Mouse (Mus musculus) liver, postnatal 0 days (tissue): ENCODE results near the gene Arhgef3. TPM values are rescaled to one million over a fixed set of nuclear protein-coding genes. Genes with fewer than 3 reads are reported as not detected.

Source experiments
- ATAC-seq: fragments of 200-750 bp; cut with Nextera tagmentation; 2 replicates; pipeline ENCODE4 v1.8.0; 2017; ENCODE audit warnings: mild to moderate bottlenecking, moderate library complexity
- DNase-seq: peaks from one replicate; pipeline ENCODE4 v3.0.0-alpha.2; 2016
- H3K27ac ChIP-seq: fragments of 300-500 bp; sonication (generic); 2 replicates; pipeline ENCODE4 v1.5.1; 2014; ENCODE audit warnings: antibody characterized with exemption, moderate library complexity, mild to moderate bottlenecking, low read depth
- H3K27me3 ChIP-seq: fragments of 300-500 bp; sonication (generic); 2 replicates; pipeline ENCODE4 v1.6.1; 2014; ENCODE audit warnings: low read length, control low read depth, mixed read lengths; ENCODE audit not compliant: insufficient read depth
- H3K36me3 ChIP-seq: fragments of 300-500 bp; sonication (generic); replicated peaks from 2 replicates; pipeline ENCODE4 v1.6.1; 2014; ENCODE audit warnings: mild to moderate bottlenecking, control low read depth, low read length, moderate library complexity, mixed read lengths; ENCODE audit not compliant: insufficient read depth
- H3K4me1 ChIP-seq: fragments of 300-500 bp; sonication (generic); 2 replicates; pipeline ENCODE4 v1.6.1; 2014; ENCODE audit warnings: antibody characterized with exemption, mild to moderate bottlenecking, control low read depth; ENCODE audit not compliant: insufficient read depth
- H3K4me2 ChIP-seq: fragments of 300-500 bp; sonication (generic); 2 replicates; pipeline ENCODE4 v1.6.1; 2014; ENCODE audit warnings: low read depth, mild to moderate bottlenecking, low read length, moderate library complexity, mixed read lengths
- H3K4me3 ChIP-seq: fragments of 300-500 bp; sonication (generic); 2 replicates; pipeline ENCODE4 v1.5.1; 2014; ENCODE audit warnings: low read depth, low read length
- H3K9ac ChIP-seq: fragments of 300-500 bp; sonication (generic); replicated peaks from 2 replicates; pipeline ENCODE4 v1.6.1; 2014; ENCODE audit warnings: mild to moderate bottlenecking, moderate library complexity
- H3K9me3 ChIP-seq: fragments of 300-500 bp; sonication (generic); 2 replicates; pipeline ENCODE4 v1.6.1; 2016; ENCODE audit warnings: mild to moderate bottlenecking, control low read depth, low read length, mixed read lengths
- CTCF ChIP-seq: sonication (generic); IDR thresholded peaks from 2 replicates; pipeline ENCODE4 v1.5.1; 2016; ENCODE audit warnings: antibody characterized with exemption, low read depth
- EP300 ChIP-seq: IDR thresholded peaks from 2 replicates; pipeline ENCODE4 v1.6.1; 2016; ENCODE audit warnings: antibody characterized with exemption, low read depth, mild to moderate bottlenecking
- WGBS: fragments of 180-500 bp; shearing (Covaris S2); extraction: QIAGEN DNeasy Blood & Tissue Kit; methylation state at CpG from one replicate; pipeline ENCODE4 v1.1.7; 2014; ENCODE audit not compliant: insufficient replicate concordance; 5-methylcytosine and 5-hydroxymethylcytosine counted together
- polyA plus RNA-seq: library from polyadenylated mRNA; unstranded; fragments of >200 nt; fragmentation: Nextera tagmentation; extraction: Ambion mirVana; gene quantifications from 2 replicates; pipeline ENCODE4 v1.2.1, GENCODE M21; 2015

Gene Arhgef3
- polyA plus RNA-seq, 1 experiment from 2014 or later = 11.4 TPM

DNA sequence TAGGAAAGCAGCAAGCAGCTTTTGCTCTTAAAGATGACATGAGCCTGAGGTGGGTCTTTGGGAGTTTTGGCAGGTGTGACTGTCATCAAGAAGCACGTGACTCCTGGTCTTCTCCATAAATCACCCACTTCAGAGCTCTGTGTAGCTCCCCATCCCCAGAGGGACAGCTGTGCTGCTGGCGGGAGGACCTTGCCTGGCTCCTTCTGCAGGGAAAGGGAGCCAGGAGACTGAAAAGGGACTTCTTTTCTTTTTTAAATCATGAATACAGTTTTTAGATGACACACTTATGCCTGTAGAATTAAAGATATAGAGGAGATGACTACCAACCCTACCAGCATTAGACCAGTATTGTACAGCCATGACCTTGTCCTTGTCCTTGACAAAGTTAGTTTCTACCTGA lies 113.6 kb downstream of the Arhgef3 start:
- ATAC-seq (no peak), DNase-seq (no peak)
- no peak overlapping the region for H3K4me3 ChIP-seq
- no peaks in the 10 kb centered on the region for H3K36me3 ChIP-seq
- no peak overlapping the region for H3K9ac ChIP-seq
- no peaks in the 10 kb centered on the region for H3K9me3 ChIP-seq
- WGBS = 61% methylated on average over 2 of the region's 2 CpGs
- no peak overlapping the region for H3K27ac ChIP-seq
- H3K4me2 ChIP-seq = no peak overlapping the region
- TF ChIP-seq EP300 (no peak), CTCF (no peak)
- H3K4me1 ChIP-seq = peaks cover 14% of the 10 kb centered on the region
- no peaks in the 10 kb centered on the region for H3K27me3 ChIP-seq

DNA sequence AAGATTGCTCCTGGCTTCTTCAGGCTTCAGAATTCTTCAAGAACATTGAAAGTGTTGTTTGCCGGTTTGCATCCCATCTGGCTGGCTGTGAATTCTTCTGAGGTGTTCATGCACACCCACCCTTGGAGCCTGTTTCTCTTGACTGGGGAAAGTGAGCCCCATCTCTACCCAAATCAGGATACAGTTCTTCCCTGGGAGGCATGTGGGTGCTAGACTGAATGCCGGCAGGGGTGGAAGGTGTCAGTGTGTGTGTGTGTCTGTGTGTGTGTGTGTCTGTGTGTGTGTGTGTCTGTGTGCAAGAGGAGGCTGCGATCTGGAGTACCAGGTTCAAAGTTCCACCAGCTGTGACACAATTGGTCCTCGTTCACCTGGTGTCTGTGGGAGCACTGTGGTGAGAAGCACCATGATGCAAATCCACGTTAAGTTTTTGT lies 114.3 kb downstream of the Arhgef3 start:
- Histone ChIP-seq H3K9ac (no peak overlapping the region), H3K4me3 (no peak overlapping the region), H3K36me3 (no peaks in the 10 kb centered on the region), H3K4me2 (no peak overlapping the region), H3K27me3 (no peaks in the 10 kb centered on the region), H3K9me3 (no peaks in the 10 kb centered on the region), H3K4me1 (peaks cover 14% of the 10 kb centered on the region), H3K27ac (0 out of 2 replicates have a peak overlapping the region, but pooled peaks have one; percentile 82)
- ATAC-seq (no peak), DNase-seq (no peak)
- 54% methylated on average over 5 of the region's 5 CpGs for WGBS
- TF ChIP-seq EP300 = no peak
- no peak for TF ChIP-seq CTCF

DNA sequence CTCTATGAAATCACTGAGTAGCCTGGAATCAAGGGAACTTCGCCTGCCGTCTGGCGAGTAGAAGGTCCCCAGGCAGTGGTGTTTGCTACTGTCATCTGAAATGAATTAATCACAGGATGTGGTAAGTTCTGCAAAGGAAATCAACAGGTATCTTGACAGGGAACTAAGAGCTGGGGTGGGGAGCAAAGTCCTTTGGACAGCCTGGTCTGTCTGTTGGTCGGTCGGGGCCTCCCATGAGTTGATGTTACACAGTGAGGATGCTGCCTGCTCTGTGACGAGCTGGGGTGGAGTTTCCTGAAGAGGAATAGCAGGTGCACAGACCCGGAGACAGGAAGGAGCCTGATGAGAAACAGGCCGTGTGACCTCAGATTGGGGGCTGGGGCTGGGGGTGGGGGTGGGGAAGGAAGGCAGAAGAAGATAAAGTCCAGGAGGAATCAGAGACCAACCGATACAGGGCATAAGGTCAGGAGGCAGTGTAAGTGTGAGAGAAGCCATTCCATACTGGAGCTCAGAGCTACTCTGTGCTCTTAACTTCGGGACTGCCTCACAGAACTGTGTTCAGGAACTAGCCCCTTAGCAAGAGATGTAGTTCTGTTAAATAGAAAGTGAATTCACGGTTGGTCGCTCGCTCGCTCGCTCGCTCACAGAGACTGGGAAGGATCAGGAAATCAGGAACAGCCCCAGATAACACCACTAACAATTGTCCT lies 114.9 kb downstream of the Arhgef3 start:
- DNase-seq = peak; percentile 29
- Histone ChIP-seq H3K36me3 (no peaks in the 10 kb centered on the region), H3K4me3 (no peak overlapping the region), H3K9ac (peak overlapping the region; percentile 16; the same call in 1 of the 2 replicates), H3K4me2 (peak overlapping the region; percentile 49), H3K4me1 (peaks cover 14% of the 10 kb centered on the region), H3K27me3 (no peaks in the 10 kb centered on the region), H3K9me3 (no peaks in the 10 kb centered on the region), H3K27ac (peak overlapping the region; percentile 82)
- ATAC-seq = peak; percentile 56
- TF ChIP-seq CTCF (no peak), EP300 (no peak)
- WGBS = 15% methylated on average over 16 of the region's 16 CpGs

DNA sequence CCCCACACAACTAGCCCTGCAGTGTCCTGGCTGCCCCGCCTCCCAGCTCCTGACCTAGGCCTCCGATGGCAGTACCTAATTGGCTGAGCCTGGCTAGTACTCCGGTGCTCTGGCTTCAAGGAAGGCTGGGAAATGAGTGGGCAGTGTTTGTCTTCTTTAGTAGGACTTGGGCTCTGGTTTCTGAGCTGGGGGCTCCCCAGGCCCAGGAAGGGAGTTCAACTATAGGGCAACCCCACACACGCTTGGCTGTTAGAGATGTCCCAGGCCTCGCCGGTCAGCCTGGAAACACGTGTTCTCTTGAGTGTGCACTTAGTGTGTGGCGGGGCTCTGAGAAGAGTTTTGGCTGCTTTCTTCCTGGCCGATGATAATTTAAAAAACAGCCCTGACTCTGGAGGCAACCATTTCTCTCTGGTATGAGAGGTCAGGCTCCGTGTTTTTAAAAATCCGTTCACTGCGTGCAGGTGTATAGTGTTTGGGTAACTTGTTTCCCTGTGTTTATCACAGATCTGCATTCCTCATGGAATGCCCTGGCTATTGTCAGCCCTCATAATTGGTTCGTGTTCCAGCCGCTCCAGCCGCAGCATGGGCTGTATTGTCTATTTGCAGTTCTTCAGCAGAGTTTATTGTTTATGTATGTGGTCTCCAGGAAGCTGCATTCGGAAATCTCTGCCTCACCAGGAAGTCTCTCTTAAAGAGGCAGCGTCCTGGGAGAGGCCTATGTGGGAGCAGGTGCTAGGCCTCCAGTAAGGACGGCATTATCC lies 115.7 kb downstream of the Arhgef3 start:
- ATAC-seq (peak; percentile 57), DNase-seq (peak; percentile 21)
- Histone ChIP-seq H3K36me3 (no peaks in the 10 kb centered on the region), H3K9me3 (no peaks in the 10 kb centered on the region), H3K27ac (peak overlapping the region; percentile 82), H3K4me1 (peaks cover 14% of the 10 kb centered on the region), H3K27me3 (no peaks in the 10 kb centered on the region), H3K4me2 (peak overlapping the region; percentile 49), H3K4me3 (no peak overlapping the region), H3K9ac (peak overlapping the region; percentile 16; the same call in 1 of the 2 replicates)
- TF ChIP-seq EP300 (no peak), CTCF (no peak)
- 34% methylated on average over 18 of the region's 18 CpGs for WGBS

DNA sequence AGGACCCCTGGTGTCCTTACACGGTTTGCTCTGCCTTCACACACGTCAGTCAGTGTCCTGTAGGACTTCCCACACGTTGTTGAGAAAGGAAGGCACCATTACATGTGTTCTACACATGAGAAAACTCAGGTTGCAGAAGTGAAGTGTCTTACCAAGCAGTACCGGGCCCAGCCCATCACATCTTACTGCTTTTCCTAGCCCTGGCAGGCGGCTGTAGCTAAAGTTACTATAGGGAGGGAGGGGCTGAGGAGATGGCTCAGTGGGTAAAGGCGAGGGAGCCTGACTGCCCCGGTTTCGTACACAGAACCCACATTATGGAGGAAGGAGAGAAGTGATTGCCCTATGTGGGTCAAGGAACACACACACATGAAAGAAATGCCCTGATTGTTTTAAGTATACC lies 116.8 kb downstream of the Arhgef3 start:
- Histone ChIP-seq H3K9ac (0 out of 2 replicates have a peak overlapping the region, but pooled peaks have one; percentile 16), H3K4me1 (peaks cover 14% of the 10 kb centered on the region), H3K9me3 (no peaks in the 10 kb centered on the region), H3K27me3 (no peaks in the 10 kb centered on the region), H3K4me2 (no peak overlapping the region), H3K36me3 (no peaks in the 10 kb centered on the region), H3K4me3 (no peak overlapping the region), H3K27ac (no peak overlapping the region)
- DNase-seq (no peak), ATAC-seq (no peak)
- no peak for TF ChIP-seq CTCF
- no peak for TF ChIP-seq EP300
- 70% methylated on average over 8 of the region's 8 CpGs for WGBS

DNA sequence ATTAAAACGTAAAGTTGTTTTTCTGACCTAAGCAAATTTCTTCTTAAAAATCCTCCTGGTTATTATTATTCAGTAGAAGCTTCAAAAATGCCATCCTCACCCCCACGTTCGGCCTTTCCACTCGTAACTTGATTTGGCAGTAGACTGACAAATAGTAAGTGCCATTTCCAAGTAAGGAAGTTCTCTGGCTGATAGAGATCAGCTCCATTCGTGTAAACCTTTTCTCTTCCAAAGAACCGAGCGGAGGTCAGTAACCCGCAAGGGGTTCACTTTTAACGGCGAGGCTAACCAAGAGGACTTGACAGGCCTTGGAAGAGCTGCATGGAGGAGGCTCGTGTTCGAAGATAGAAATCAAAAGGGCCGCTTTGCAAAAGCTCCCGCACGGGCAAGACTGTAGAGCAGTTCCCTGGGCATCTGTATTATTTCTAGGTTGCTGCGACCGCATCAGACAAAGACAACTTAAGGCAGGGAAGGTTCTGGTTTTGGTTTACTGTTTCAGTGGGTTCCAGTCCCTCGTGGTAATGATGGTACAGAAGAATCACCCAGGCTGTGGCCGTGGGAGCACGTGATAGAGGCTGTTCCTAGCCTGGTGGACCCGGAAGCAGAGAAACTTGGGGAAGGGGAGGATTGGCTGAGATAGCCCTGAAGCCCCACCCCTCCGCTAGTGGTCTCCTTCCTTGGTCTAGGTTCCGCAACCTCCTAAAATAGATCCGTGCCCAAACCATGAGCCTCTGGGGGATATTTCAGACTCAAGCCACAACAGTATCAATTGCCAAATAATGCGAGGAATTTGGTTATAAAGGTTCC lies 117.5 kb downstream of the Arhgef3 start:
- no peak for ATAC-seq
- DNase-seq = no peak
- H3K27me3 ChIP-seq = no peaks in the 10 kb centered on the region
- peaks cover 15% of the 10 kb centered on the region for H3K4me1 ChIP-seq
- H3K4me3 ChIP-seq = no peak overlapping the region
- no peak overlapping the region for H3K4me2 ChIP-seq
- no peaks in the 10 kb centered on the region for H3K36me3 ChIP-seq
- no peak overlapping the region for H3K27ac ChIP-seq
- TF ChIP-seq CTCF = no peak
- no peak for TF ChIP-seq EP300
- no peak overlapping the region for H3K9ac ChIP-seq
- WGBS = 77% methylated on average over 25 of the region's 25 CpGs
- H3K9me3 ChIP-seq = no peaks in the 10 kb centered on the region
